In the genomic region with DNA sequence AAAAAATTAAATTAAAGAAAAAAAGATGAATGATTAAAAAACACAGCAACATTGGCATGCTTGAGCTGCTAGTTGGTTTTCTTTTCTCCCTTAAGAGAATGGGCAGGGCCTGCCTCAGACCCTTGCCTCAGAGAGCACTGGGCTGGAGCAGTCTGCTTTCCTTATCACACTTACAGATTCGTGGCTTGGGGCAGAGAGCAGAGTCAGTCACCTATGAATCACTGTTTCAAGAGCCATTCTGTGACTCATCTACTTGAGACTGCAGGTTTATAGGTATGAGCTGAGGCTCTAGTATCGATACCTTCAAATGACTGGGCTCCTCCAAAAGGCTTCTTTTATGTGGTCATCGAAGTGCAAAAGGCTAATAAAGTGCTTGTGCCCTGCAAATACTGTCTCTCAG, we compare ENCODE assay signal across 13 mouse cellular contexts.
"Had no signal": no experiment of that assay in that cellular context is flagged by ENCODE, and none has a peak within 500 bp of the region (broad histone marks: within the 10 kb centered on the region; RNA-seq: fewer than 3 reads in every experiment).

No protein-coding gene starts in this region.

- H3K36me3 ChIP-seq: neural tube, embryonic 15.5 days had no signal

- H3K4me1 ChIP-seq: midbrain, embryonic 13.5 days; neural tube, embryonic 15.5 days had no signal

- H3K4me3 ChIP-seq: layer of hippocampus, adult 2 months; limb, embryonic 12.5 days; liver, embryonic 13.5 days; midbrain, embryonic 13.5 days; myocyte; neural tube, embryonic 15.5 days had no signal

- ATAC-seq: liver, postnatal 0 days; midbrain, embryonic 13.5 days had no signal

- H3K4me2 ChIP-seq: limb, embryonic 12.5 days; midbrain, embryonic 13.5 days; neural tube, embryonic 15.5 days had no signal

- H3K27me3 ChIP-seq: limb, embryonic 12.5 days; liver, embryonic 13.5 days; midbrain, embryonic 13.5 days; neural tube, embryonic 15.5 days had no signal

- H3K9ac ChIP-seq: limb, embryonic 12.5 days; liver, embryonic 13.5 days; liver, postnatal 0 days; midbrain, embryonic 13.5 days; neural tube, embryonic 15.5 days had no signal

- DNase-seq: kidney, adult 8-10 months; kidney, postnatal 36 days; liver; liver, embryonic 13.5 days; liver, postnatal 0 days; thymus, adult 18-20 months; thymus, postnatal 14 days had no signal

- H3K9me3 ChIP-seq: limb, embryonic 12.5 days; midbrain, embryonic 13.5 days; neural tube, embryonic 15.5 days had no signal

- H3K27ac ChIP-seq: kidney, postnatal 0 days; layer of hippocampus, adult 2 months; limb, embryonic 12.5 days; midbrain, embryonic 13.5 days; neural tube, embryonic 15.5 days had no signal
